Mouse (Mus musculus) G1E (cell line): ENCODE data around the gene Ppp1r1b.

Experiments
- CTCF ChIP-seq: IDR thresholded peaks from 2 replicates; pipeline ENCODE4 v1.5.1; 2012; ENCODE audit warnings: low read depth, low read length, inconsistent platforms, mixed read lengths
- GATA1 ChIP-seq: IDR thresholded peaks from 2 replicates; pipeline ENCODE4 v1.6.1; 2012; ENCODE audit warnings: borderline replicate concordance, low read length, inconsistent platforms, mixed read lengths
- POLR2AphosphoS5 ChIP-seq: IDR thresholded peaks from 2 replicates; pipeline ENCODE4 v1.6.1; 2012; ENCODE audit warnings: low read depth, low read length, inconsistent platforms; ENCODE audit not compliant: insufficient replicate concordance
- TAL1 ChIP-seq: conservative IDR thresholded peaks from 2 replicates; pipeline ENCODE4 v1.6.1; 2012; ENCODE audit warnings: low read depth, low read length, inconsistent platforms, mixed read lengths

- TF ChIP-seq CTCF: no peak
- no peak for TF ChIP-seq GATA1
- TF ChIP-seq TAL1: no peak
- TF ChIP-seq POLR2AphosphoS5: no peak
These were observed 11.7 kb upstream of the Ppp1r1b start for GRCm38 (mm10) chr11:98336245-98337107.
